Mouse (Mus musculus) testis, postnatal 14 days (tissue): ENCODE results near the gene Zfp697.
"Not testable (repeated sequence)": the region's sequence is repeated elsewhere in the genome, so short reads cannot be mapped to it uniquely, and the experiment has no call there.

Experiments
- DNase-seq: peaks from one replicate; pipeline ENCODE4 v3.0.0; 2021; ENCODE audit warnings: low spot score

The Zfp697 gene

GRCm38 (mm10) chr3:98522779-98523178 lies 140.5 kb downstream of the Zfp697 start:
- not testable (repeated sequence) for DNase-seq

- not testable (repeated sequence) for DNase-seq
Measured at GRCm38 (mm10) chr3:98524552-98524951, 142.3 kb downstream of the Zfp697 start.

GRCm38 (mm10) chr3:98524978-98525377 lies 142.7 kb downstream of the Zfp697 start:
- DNase-seq: not testable (repeated sequence)

- not testable (repeated sequence) for DNase-seq
Measured at GRCm38 (mm10) chr3:98547641-98548040, 165.4 kb downstream of the Zfp697 start.

GRCm38 (mm10) chr3:98548495-98548894 lies 166.2 kb downstream of the Zfp697 start:
- DNase-seq: not testable (repeated sequence)

GRCm38 (mm10) chr3:98550215-98550614 lies 168.0 kb downstream of the Zfp697 start:
- DNase-seq: not testable (repeated sequence)

- not testable (repeated sequence) for DNase-seq
Measured at GRCm38 (mm10) chr3:98550832-98551231, 168.6 kb downstream of the Zfp697 start.

GRCm38 (mm10) chr3:98560711-98561110 lies 178.4 kb downstream of the Zfp697 start:
- DNase-seq: not testable (repeated sequence)

- not testable (repeated sequence) for DNase-seq
Measured at GRCm38 (mm10) chr3:98563831-98564230, 181.6 kb downstream of the Zfp697 start.

GRCm38 (mm10) chr3:98564894-98565293 lies 182.6 kb downstream of the Zfp697 start:
- not testable (repeated sequence) for DNase-seq

GRCm38 (mm10) chr3:98567717-98568116 lies 185.5 kb downstream of the Zfp697 start:
- DNase-seq: not testable (repeated sequence)

GRCm38 (mm10) chr3:98581024-98581423 lies 198.8 kb downstream of the Zfp697 start:
- DNase-seq: peak; percentile 12

GRCm38 (mm10) chr3:98582202-98582601 lies 199.9 kb downstream of the Zfp697 start:
- DNase-seq: not testable (repeated sequence)

GRCm38 (mm10) chr3:98582622-98583021 lies 200.4 kb downstream of the Zfp697 start:
- DNase-seq: not testable (repeated sequence)

GRCm38 (mm10) chr3:98587721-98588120 lies 205.5 kb downstream of the Zfp697 start:
- DNase-seq: no peak

GRCm38 (mm10) chr3:98588707-98589106 lies 206.4 kb downstream of the Zfp697 start, which contains the start of gene Gm10681:
TSS of gene Gm10681 (minus strand) at chr3:98588807.
- no peak for DNase-seq

GRCm38 (mm10) chr3:98613540-98613939 lies 231.3 kb downstream of the Zfp697 start:
- DNase-seq: not testable (repeated sequence)

- DNase-seq: no peak
Measured at GRCm38 (mm10) chr3:98613963-98614362, 231.7 kb downstream of the Zfp697 start.

GRCm38 (mm10) chr3:98614406-98614927 lies 232.2 kb downstream of the Zfp697 start:
- not testable (repeated sequence) for DNase-seq

- DNase-seq: not testable (repeated sequence)
Measured at GRCm38 (mm10) chr3:98616244-98616643, 234.0 kb downstream of the Zfp697 start.

- not testable (repeated sequence) for DNase-seq
Measured at GRCm38 (mm10) chr3:98616786-98617185, 234.5 kb downstream of the Zfp697 start.

- no peak for DNase-seq
Measured at GRCm38 (mm10) chr3:98629633-98630032, 247.4 kb downstream of the Zfp697 start.

- DNase-seq: no peak
Measured at GRCm38 (mm10) chr3:98630152-98630551, 247.9 kb downstream of the Zfp697 start, which contains the start of gene Hsd3b5. TSS of gene Hsd3b5 (minus strand) at chr3:98630252.

- no peak for DNase-seq
Measured at GRCm38 (mm10) chr3:98635145-98635544, 252.9 kb downstream of the Zfp697 start.
